Mouse (Mus musculus) embryonic fibroblast, embryonic 13.5 days (primary cell): ENCODE results near the gene Pkig.

Source experiments
- CTCF ChIP-seq: IDR thresholded peaks from 2 replicates; pipeline ENCODE4 v1.5.1; 2011; ENCODE audit warnings: mild to moderate bottlenecking, control low read depth, low read length, moderate library complexity, borderline replicate concordance; ENCODE audit not compliant: insufficient read depth
- POLR2A ChIP-seq: IDR thresholded peaks from 2 replicates; pipeline ENCODE4 v1.6.1; 2011; ENCODE audit warnings: low read depth, mild to moderate bottlenecking, control low read depth, low read length, moderate library complexity

DNA sequence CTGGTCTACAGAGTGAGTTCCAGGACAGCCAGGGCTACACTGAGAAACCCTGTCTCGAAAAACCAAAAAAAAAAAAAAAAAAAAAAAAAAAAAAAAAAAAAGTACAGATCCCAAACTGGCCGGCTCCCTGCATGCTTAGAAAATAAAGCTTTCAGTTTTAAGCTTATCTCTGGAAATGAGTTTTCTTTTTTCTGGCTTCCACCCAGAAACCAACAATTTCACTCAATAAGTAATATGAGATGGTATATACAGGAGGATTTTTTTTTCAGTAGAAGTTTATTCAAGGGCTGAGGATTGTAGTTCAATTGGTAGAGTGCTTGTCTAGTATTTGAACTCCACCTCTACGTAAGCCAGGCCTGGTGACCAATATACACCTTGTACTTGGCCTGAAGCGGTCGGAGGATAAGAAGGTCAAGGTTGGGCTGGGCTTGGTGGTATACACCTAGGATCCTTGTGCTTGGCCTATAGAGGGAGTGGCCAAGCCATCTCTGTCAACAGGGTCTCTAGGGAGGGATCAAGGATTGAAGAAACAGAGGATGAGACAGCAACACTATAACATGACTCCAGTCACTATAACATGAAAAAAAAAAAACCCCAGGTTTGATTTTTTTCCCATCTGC is 11.6 kb upstream of the Pkig start:
- TF ChIP-seq CTCF (no peak), POLR2A (no peak)
